Mouse (Mus musculus) heart, adult 11 months (tissue): Measurements from ENCODE around the gene Ppil4.

Experiments used
- DNase-seq: peaks from one replicate; pipeline ENCODE4 v3.0.0; 2022

Gene Ppil4

GRCm38 (mm10) chr10:7861937-7862657 lies 69.4 kb downstream of the Ppil4 start:
- DNase-seq = peak; percentile 63

- no peak for DNase-seq
These were observed 70.7 kb downstream of the Ppil4 start for GRCm38 (mm10) chr10:7863411-7863810.

DNA sequence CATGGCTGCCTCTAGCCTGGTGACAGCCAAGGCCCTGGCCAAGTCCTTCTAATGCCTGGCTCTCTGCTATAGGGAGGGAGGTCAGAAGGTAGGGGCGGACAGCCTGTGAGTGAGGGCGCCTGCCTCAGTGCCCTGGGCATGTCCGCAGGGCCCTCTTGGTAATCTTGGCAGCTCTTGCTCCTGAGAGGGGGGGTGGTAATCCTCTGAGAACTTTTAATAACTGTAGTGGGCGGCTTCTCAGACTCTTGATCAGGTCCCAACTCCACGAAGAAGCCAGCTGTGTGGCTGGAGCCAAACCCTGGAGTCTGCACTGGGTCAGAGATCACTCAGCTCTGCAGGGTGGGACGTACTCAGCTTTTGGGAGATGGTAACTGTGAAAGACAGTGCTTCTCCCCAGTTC lies 71.5 kb downstream of the Ppil4 start:
- peak; percentile 83 for DNase-seq

DNA sequence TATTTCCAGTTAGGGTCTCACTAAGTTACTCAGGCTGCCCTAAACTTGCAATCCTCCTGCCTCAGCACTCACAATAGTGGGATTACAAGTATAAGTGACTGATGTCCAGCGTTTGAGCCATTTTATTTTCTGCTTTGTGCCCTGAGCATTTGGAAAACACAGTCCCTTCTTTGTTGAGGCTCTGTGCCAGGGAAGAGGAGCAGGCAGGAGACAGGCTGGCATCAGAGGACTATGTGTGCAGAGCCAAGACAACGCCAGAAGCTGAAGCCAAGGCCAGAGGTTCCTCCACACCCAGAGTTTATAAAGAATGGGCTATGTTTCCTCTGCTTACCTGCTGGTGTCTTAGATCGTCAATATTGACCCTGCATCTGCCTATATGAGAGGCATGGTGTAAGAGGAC lies 72.1 kb downstream of the Ppil4 start:
- no peak for DNase-seq

DNA sequence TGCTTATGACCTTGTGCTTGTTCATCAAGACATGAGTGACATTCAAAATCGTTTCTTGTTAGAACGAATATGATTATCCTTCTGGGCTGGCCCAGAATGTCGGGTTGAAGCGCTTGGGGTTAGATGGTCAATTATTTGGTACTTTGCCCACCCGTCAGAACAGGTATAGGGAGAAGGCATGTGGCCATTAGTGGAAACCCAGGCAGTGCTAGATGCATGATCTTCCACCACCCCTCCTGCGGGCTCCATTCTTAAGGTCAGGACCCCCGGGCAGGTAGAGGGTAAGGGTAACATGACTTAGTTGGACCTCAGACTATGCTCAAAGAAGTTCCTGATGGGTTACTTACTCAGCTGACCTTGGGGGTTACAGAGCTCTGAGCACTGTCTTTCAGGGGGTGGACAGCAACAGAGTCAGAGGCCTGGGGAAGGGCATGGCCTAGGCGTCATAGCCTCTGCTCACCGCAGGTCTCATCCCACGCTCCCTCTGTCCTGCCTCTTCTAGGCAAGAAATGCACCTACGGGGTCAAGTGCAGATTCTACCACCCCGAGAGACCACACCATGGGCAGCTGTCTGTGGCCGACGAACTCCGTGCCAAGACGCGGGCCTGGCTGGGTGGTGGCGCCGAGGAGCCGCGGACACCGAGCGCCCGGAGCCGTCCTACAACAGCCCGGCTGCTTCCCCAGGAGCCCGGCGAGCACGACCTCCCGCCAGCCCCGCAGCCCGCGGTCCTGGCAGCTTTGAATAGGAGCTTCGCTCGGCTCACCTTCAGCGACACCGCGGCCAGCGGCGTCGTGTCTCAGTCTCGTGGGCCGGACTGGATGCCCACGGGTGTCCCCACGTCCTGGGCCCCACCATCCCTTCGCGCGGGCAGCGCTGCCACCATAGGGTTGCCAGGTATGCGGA lies 74.3 kb downstream of the Ppil4 start:
- DNase-seq = peak; percentile 84

DNA sequence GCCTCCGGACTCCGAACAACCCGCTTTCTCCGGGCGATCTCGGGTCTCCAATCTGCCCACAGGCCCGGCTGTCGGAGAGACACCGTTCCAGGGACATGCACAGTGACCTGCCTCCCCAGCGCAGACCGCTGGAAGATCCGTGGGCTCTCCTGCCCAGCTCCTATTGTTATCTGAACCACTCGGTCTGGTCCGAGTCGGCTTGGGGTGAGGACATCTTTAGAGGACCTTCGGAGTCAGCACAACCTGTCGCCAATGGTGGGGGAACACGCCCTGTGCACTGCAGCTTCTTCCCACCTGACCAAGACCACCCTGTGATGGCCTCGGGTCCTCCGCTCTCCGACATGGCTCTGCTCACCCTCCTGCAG lies 75.0 kb downstream of the Ppil4 start:
- no peak for DNase-seq

DNA sequence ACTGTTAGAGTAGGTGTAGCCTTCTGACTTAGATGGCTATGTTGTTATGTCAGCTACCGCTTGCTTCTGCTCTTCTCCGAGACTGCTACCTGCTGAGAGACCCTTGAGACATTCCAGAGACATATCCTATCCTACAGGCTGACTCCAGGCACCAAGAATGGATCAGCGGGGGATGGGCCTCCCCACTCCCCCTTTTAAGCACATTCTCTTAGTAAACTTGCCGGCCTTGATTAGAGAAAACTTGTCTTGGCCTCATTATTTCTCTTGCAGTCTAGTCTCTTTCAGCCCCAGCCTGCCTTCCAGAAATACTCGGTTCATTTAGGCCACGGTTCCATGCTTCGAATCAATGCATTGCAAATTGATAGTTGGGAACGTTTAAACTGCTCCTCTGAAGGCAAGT lies 77.1 kb downstream of the Ppil4 start:
- DNase-seq = peak; percentile 81

- DNase-seq = peak; percentile 93
These were observed 78.1 kb downstream of the Ppil4 start for GRCm38 (mm10) chr10:7870571-7871315.

DNA sequence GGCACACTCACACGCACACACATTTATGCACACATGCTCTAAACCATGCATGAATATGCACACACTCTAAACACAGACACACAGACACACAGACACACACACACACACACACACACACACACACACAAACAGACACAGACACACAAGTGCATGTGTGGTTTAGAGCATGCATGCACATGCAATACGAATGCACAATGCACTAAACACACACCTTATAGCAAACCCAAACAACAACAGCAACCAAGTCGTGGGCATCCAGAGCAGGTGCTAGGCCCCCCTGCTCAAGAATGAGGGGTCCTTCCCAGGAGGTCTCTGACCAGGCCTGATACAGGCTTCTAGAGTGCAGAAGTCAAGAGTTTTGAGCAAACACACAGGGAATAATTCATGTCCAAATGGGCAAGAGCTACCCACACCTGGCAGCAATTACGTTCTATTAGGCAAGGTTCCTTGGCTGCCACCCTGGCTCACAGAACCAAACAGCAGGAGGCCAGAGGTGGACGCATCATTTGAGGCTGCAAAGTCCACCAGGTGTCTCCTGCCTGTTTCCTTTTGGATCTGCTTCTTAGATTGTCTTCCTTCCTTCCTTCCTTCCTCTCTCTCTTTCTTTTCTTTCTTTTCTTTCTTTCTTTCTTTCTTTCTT lies 78.8 kb downstream of the Ppil4 start:
- peak; percentile 71 for DNase-seq
